Mouse (Mus musculus) lung, postnatal 0 days (tissue): ENCODE measurements around the gene Mgst3.

ENCODE experiments used
- CTCF ChIP-seq: IDR thresholded peaks from 2 replicates; pipeline ENCODE4 v1.5.1; 2016; ENCODE audit warnings: antibody characterized with exemption, mild to moderate bottlenecking
- EP300 ChIP-seq: IDR thresholded peaks from 2 replicates; pipeline ENCODE4 v1.6.1; 2016; ENCODE audit warnings: antibody characterized with exemption, mild to moderate bottlenecking, control low read depth

GRCm38 (mm10) chr1:167362819-167363218 lies 30.8 kb downstream of the Mgst3 start:
- TF ChIP-seq CTCF (no peak), EP300 (no peak)
